Mouse (Mus musculus) bone marrow macrophage, adult 2 months (primary cell): ENCODE results near the gene Actb. TPM values are rescaled to one million over a fixed set of nuclear protein-coding genes. Genes with fewer than 3 reads are reported as not detected.

Experiments used
- H3K27ac ChIP-seq: 2 replicates; pipeline ENCODE4 v1.5.1; 2012; ENCODE audit warnings: low read depth, low read length; ENCODE audit not compliant: insufficient read depth
- H3K4me1 ChIP-seq: 2 replicates; pipeline ENCODE4 v1.6.1; 2012; ENCODE audit warnings: low read length; ENCODE audit not compliant: control insufficient read depth, insufficient read depth
- H3K4me3 ChIP-seq: 2 replicates; pipeline ENCODE4 v1.5.1; 2012; ENCODE audit warnings: mild to moderate bottlenecking, low read length, moderate library complexity; ENCODE audit not compliant: insufficient read depth
- CTCF ChIP-seq: IDR thresholded peaks from 2 replicates; pipeline ENCODE4 v1.5.1; 2012; ENCODE audit warnings: low read depth, mild to moderate bottlenecking, low read length, moderate library complexity
- POLR2A ChIP-seq: IDR thresholded peaks from 2 replicates; pipeline ENCODE4 v1.6.1; 2012; ENCODE audit warnings: mild to moderate bottlenecking, low read depth, low read length, borderline replicate concordance
- polyA plus RNA-seq: library from polyadenylated mRNA; stranded (reverse); fragments of >200 nt; gene quantifications from 2 replicates; pipeline ENCODE4 v1.2.4, GENCODE M21; 2012; ENCODE audit not compliant: missing spikeins, insufficient read depth, insufficient read length

Gene Actb
- polyA plus RNA-seq, 1 experiment = 8,885 TPM

DNA sequence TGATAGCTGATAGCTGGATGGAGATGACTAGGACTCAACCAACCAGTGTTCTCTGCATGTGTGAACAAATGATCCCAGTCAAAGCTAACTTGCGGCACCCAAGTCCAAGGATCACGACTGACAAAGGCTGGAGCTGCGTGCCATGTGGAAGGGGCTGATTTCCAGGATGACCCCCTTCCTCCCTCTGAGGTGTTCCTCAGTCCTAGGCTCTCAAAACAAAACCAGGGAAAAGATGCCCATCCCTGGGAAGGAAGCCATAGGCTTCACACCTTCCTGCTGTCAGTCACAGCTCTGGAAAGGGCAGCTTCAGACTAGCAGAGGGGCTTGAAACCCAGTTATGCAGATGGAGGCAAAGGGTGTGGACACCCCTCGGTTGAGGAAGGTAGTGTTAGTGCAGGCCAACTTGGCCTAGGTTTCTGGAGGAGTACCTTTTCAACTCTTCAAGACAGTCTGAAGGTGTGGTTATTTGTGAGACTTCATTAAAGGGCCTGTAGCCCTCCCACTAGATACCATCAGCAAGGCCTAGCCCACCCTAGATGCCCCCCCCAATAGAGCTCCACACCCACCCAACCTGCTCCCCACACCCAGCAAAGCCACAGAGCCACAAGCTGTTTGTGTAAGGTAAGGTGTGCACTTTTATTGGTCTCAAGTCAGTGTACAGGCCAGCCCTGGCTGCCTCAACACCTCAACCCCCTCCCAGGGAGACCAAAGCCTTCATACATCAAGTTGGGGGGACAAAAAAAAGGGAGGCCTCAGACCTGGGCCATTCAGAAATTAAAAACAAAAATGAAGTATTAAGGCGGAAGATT, 3.8 kb downstream of the Actb start:
- no peak overlapping the region for H3K27ac ChIP-seq
- H3K4me1 ChIP-seq = peaks cover 5% of the 10 kb centered on the region
- peak overlapping the region; percentile 25; the same call in 1 of the 2 replicates for H3K4me3 ChIP-seq
- no peak for TF ChIP-seq CTCF
- TF ChIP-seq POLR2A = no peak

- TF ChIP-seq CTCF (no peak), POLR2A (no peak)
- Histone ChIP-seq H3K4me1 (no peaks in the 10 kb centered on the region), H3K4me3 (no peak overlapping the region), H3K27ac (no peak overlapping the region)
These were observed 4.6 kb downstream of the Actb start for GRCm38 (mm10) chr5:142901846-142902505.

GRCm38 (mm10) chr5:142901355-142901802, 5.2 kb downstream of the Actb start:
- Histone ChIP-seq H3K4me3 (no peak overlapping the region), H3K27ac (no peak overlapping the region), H3K4me1 (peaks cover under 1% of the 10 kb centered on the region; the same call in 1 of the 2 replicates)
- TF ChIP-seq CTCF = no peak
- TF ChIP-seq POLR2A = no peak

DNA sequence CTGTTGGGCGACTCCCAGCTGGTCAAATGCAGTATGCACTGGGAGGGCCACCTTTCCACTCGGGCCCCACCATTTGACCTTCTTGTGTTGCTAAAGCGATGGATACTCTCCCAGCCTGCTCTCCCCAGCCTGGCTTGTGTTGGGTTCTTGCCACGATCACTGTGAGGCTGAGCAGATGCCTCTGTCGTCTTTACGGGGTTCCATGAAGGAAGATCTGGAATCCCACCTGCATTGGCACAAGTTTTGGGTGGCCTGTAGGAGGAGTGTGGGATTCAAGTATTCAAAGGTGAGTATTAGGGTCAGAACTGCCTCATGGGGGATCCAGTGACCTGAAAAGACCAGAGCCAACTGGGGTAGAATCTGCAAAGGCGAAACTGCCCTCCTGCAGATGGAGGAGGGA, 5.9 kb downstream of the Actb start:
- Histone ChIP-seq H3K4me3 (no peak overlapping the region), H3K27ac (no peak overlapping the region), H3K4me1 (peaks cover 5% of the 10 kb centered on the region; the same call in 1 of the 2 replicates)
- no peak for TF ChIP-seq CTCF

- TF ChIP-seq CTCF (no peak), POLR2A (no peak)
- H3K4me1 ChIP-seq = peaks cover 5% of the 10 kb centered on the region; the same call in 1 of the 2 replicates
- H3K27ac ChIP-seq = no peak overlapping the region
- H3K4me3 ChIP-seq = no peak overlapping the region
These were observed 6.5 kb downstream of the Actb start for GRCm38 (mm10) chr5:142899932-142900533.

- no peak for TF ChIP-seq CTCF
These were observed 7.4 kb downstream of the Actb start for GRCm38 (mm10) chr5:142899057-142899601.

DNA sequence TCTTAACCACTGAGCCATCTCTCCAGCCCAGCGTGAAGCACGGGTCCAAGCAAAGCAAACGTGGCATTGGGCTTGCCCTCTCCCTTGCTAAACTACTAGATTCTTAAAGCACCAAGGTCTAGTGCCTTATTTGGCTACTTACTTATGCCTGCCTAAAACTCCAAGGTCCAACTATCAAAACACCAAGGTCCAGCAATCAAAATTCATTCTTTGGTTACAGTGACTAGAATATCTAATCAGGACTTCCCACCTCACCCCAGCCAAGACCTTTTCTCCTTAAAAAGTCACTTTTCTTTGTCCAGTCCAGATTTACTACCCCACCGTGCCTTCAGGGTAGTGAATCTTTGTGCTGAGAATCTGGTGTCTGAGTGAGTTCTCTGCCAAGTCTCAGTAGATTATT, 8.2 kb downstream of the Actb start:
- TF ChIP-seq CTCF (no peak), POLR2A (no peak)
- H3K4me1 ChIP-seq = peaks cover 10% of the 10 kb centered on the region
- H3K27ac ChIP-seq = no peak overlapping the region
- H3K4me3 ChIP-seq = no peak overlapping the region

More at GRCm38 (mm10) chr5:142899057-142899601, 7.4 kb downstream of the Actb start:
- Histone ChIP-seq H3K4me1 (peaks cover 7% of the 10 kb centered on the region), H3K4me3 (no peak overlapping the region), H3K27ac (no peak overlapping the region)

DNA sequence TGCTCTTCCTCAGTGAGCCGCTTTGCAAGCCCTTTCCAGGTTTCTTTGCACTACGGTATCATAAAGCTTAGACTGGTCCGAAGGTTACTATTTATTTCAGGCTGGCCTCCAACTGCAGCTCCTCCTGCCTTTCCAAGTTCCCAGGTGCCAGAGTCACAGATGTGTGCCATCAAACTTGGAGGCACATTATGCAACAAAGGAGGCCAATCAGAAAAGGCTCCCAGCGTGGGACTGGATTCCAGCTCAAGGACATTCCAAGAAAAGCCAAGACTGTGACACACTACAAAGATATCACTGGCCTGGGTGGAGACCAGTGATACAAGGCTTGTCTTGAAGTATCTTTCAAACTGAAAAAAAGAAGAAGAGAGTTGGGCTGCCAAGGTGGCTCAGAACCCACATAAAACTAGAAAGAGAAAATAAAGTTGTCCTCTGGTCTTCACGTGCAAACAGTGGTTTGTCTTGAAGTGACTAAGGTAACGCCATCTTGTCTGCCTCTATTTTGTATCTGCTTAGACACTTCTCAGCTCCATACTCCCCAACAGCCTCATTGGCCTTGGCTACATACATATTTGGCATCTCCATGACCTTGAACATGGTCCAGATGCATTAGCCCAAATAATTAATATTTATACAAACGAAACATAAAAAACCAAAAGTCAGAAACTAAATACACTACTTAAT, 8.8 kb downstream of the Actb start:
- H3K4me3 ChIP-seq = no peak overlapping the region
- no peak overlapping the region for H3K27ac ChIP-seq
- peaks cover 10% of the 10 kb centered on the region for H3K4me1 ChIP-seq
- TF ChIP-seq CTCF (no peak), POLR2A (no peak)

- Histone ChIP-seq H3K27ac (no peak overlapping the region), H3K4me3 (no peak overlapping the region), H3K4me1 (peaks cover 10% of the 10 kb centered on the region)
- no peak for TF ChIP-seq CTCF
- TF ChIP-seq POLR2A = no peak
These were observed 9.8 kb downstream of the Actb start for GRCm38 (mm10) chr5:142896713-142897112.
